Mouse (Mus musculus) heart, embryonic 14.5 days (tissue): ENCODE data around the gene H2afz. TPM values are rescaled to one million over a fixed set of nuclear protein-coding genes. Genes with fewer than 3 reads are reported as not detected.
A peak's percentile ranks its signal among the peaks of the same experiment; 100 is the strongest.

ENCODE experiments used
- ATAC-seq: fragments of 200-750 bp; cut with Nextera tagmentation; 2 replicates; pipeline ENCODE4 v1.8.0; 2017; ENCODE audit warnings: low read depth, moderate TSS enrichment; ENCODE audit not compliant: insufficient number of reproducible peaks, insufficient read depth, low FRiP score
- H3K27ac ChIP-seq, 2 experiments: fragments of 200-500 bp in 1 of 2; fragments of 300-500 bp in 1 of 2; sonication (generic) in 1 of 2; replicated peaks in 1 of 2; 2 replicates each; pipeline ENCODE4 v1.5.1; 2012 to 2014; ENCODE audit warnings: low read depth in 2 of 2, low read length in 2 of 2, control low read depth in 1 of 2, mild to moderate bottlenecking in 1 of 2, mixed read lengths in 1 of 2; ENCODE audit not compliant: control insufficient read depth in 1 of 2, insufficient read depth in 1 of 2
- H3K27me3 ChIP-seq: fragments of 300-500 bp; sonication (generic); 2 replicates; pipeline ENCODE4 v1.6.1; 2014; ENCODE audit warnings: mild to moderate bottlenecking, low read length, control low read depth; ENCODE audit not compliant: control insufficient read depth, insufficient read depth
- H3K36me3 ChIP-seq: fragments of 300-500 bp; sonication (generic); 2 replicates; pipeline ENCODE4 v1.6.1; 2014; ENCODE audit warnings: mild to moderate bottlenecking, control low read depth, low read length, mixed read lengths; ENCODE audit not compliant: control insufficient read depth, insufficient read depth
- H3K4me1 ChIP-seq, 2 experiments: fragments of 200-500 bp in 1 of 2; fragments of 300-500 bp in 1 of 2; sonication (generic) in 1 of 2; 2 replicates each; pipeline ENCODE4 v1.6.1; 2012 to 2014; ENCODE audit warnings: low read length in 2 of 2, control low read depth in 1 of 2, mixed read lengths in 1 of 2; ENCODE audit not compliant: control insufficient read depth in 2 of 2, insufficient read depth in 2 of 2
- H3K4me2 ChIP-seq: fragments of 300-500 bp; sonication (generic); 2 replicates; pipeline ENCODE4 v1.6.1; 2014; ENCODE audit warnings: mild to moderate bottlenecking, low read length
- H3K4me3 ChIP-seq, 2 experiments: fragments of 200-500 bp in 1 of 2; fragments of 300-500 bp in 1 of 2; sonication (generic) in 1 of 2; 2 replicates each; pipeline ENCODE4 v1.5.1; 2012 to 2014; ENCODE audit warnings: low read length in 2 of 2, mild to moderate bottlenecking in 2 of 2, control low read depth in 1 of 2, low read depth in 1 of 2, moderate library complexity in 1 of 2; ENCODE audit not compliant: control insufficient read depth in 1 of 2, insufficient read depth in 1 of 2
- H3K9ac ChIP-seq: fragments of 300-500 bp; sonication (generic); 2 replicates; pipeline ENCODE4 v1.6.1; 2014; ENCODE audit warnings: mild to moderate bottlenecking, low read length
- H3K9me3 ChIP-seq: fragments of 300-500 bp; sonication (generic); 2 replicates; pipeline ENCODE4 v1.6.1; 2016; ENCODE audit warnings: low read length, control low read depth; ENCODE audit not compliant: control insufficient read depth
- WGBS: fragments of 180-500 bp; shearing (Covaris S2); extraction: QIAGEN DNeasy Blood & Tissue Kit; methylation state at CpG from one replicate; pipeline ENCODE4 v1.1.7; 2014; 5-methylcytosine and 5-hydroxymethylcytosine counted together
- polyA plus RNA-seq: library from polyadenylated mRNA; unstranded; fragments of >200 nt; fragmentation: Nextera tagmentation; extraction: Ambion mirVana; gene quantifications from 2 replicates; pipeline ENCODE4 v1.2.1, GENCODE M21; 2014

H2afz gene
- polyA plus RNA-seq, 1 experiment from 2014 or later: 1,071 TPM

DNA sequence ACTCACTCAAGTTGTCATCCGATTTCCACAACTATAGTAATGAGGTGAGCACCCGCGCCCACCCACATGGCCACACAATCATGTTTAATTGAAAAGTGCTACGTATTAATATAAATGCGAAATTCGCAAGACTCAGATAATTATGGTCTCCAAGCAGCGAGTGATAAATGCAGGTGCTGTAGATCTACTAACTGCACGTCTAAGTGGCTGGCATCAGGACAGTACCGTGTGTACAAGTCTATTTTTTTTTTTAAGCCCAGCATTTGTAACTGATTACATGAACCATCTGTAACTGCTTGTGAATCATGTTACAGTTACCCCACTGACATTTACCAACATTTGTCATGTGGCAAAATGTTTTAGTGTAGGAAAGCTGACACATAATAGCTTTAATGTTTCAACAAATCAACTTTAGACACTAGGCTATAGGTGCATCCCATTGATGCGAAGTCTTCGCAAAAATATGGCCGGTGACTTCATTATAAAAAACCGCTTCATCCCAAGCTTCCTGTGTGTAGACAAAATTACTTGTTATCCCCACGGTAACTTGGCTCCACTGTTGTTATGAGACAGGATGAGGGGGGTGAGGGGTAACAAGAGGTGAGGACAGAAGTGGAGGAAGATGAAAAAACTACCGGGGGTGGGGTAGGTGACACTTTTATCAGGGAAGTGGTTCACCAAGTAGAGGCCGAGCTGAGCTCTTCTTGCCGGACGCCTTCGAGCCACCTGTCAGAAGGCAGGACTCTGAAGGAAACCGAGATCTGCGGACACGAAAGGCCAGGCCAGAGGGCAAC lies 760 bp upstream of the H2afz start:
- 39% methylated on average over 22 of the region's 22 CpGs for WGBS
- H3K4me2 ChIP-seq: peak overlapping the region; percentile 67
- H3K9me3 ChIP-seq: no peaks in the 10 kb centered on the region
- H3K9ac ChIP-seq: peak overlapping the region; percentile 59
- H3K4me1 ChIP-seq: peaks cover 2 to 14% of the 10 kb centered on the region in 2 experiments
- ATAC-seq: peak; percentile 1; the same call in 1 of the 2 replicates
- peak overlapping the region; percentile 65 to 87 for H3K4me3 ChIP-seq
- H3K36me3 ChIP-seq: peaks cover 15% of the 10 kb centered on the region
- no peaks in the 10 kb centered on the region for H3K27me3 ChIP-seq
- peak overlapping the region; percentile 93 to 98 for H3K27ac ChIP-seq

DNA sequence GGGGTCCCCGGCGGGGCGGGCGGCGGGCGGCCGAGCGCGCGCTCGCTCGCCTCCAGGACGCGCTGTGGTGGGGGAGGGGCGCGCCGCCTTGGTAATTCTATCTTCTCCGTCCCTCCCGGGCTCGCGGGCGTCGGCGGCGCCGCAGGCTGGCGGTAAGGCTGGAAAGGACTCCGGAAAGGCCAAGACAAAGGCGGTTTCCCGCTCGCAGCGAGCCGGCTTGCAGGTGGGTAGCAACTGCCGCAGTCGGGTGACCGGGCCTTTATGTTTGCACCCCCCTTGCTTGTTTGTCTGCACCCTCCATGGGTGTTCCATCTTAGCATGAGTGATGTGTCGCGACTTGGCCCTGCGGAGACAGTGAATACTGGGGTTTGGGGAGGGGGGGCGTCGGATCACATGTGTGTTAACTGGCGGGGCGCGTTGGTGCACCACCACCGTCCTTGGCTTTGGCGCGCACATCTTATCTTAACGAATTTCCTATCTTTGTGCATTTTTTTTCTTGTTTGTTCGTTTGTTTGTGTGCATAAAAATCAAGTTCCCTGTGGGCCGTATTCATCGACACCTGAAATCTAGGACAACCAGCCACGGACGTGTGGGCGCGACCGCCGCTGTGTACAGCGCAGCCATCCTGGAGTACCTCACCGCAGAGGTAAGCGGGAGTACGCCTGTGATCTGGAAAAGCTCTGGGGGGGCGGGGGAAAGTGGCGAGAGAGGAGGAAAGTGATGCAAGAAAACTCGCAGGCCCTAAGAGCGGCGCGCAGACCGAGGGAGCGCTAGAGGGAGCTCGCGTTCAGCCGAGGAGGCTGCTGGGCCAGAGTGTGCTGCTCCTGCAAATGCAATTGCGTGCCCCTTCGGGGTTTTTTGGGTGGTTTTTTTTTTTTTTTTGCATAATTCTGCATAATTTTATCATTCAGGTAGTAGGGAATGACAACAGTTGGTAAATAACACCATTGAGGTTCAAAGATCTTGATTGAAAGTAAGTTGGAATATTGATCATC lies 998 bp downstream of the H2afz start:
- ATAC-seq: peak; percentile 18; the same call in 1 of the 2 replicates
- Histone ChIP-seq H3K9me3 (no peaks in the 10 kb centered on the region), H3K9ac (peak overlapping the region; percentile 98), H3K4me1 (peaks cover 2 to 22% of the 10 kb centered on the region in 2 experiments), H3K27ac (peak overlapping the region; percentile 92 to 98), H3K36me3 (peaks cover 15% of the 10 kb centered on the region), H3K4me3 (peak overlapping the region; percentile 87 to 90), H3K4me2 (peak overlapping the region; percentile 69), H3K27me3 (no peaks in the 10 kb centered on the region)
- under 1% methylated on average over 69 of the region's 74 CpGs for WGBS

DNA sequence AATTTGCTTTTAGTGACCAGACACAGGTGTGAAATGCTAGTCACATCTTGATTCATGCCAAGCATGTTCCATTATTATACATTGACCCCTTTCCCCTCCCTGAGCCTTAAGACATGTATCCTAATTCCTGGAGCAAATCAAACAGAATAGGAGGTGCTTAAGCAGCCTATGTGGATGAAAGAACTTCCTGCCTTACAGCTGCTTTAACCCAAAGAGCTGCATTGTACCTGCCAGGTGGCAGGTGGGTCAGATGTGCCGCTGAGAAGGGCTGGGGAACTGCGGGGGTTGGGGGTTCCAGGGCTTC lies 2.8 kb downstream of the H2afz start:
- WGBS: 0% methylated on average over 2 of the region's 2 CpGs
- Histone ChIP-seq H3K27me3 (no peaks in the 10 kb centered on the region), H3K27ac (peak overlapping the region; percentile 94 to 99), H3K4me3 (peak overlapping the region; percentile 90 to 98), H3K36me3 (peaks cover 15% of the 10 kb centered on the region), H3K4me2 (peak overlapping the region; percentile 85), H3K9me3 (no peaks in the 10 kb centered on the region), H3K9ac (peak overlapping the region; percentile 99), H3K4me1 (peaks cover 0 to 22% of the 10 kb centered on the region in 2 experiments; a peak in 3 of 4 replicates)
- no peak for ATAC-seq

DNA sequence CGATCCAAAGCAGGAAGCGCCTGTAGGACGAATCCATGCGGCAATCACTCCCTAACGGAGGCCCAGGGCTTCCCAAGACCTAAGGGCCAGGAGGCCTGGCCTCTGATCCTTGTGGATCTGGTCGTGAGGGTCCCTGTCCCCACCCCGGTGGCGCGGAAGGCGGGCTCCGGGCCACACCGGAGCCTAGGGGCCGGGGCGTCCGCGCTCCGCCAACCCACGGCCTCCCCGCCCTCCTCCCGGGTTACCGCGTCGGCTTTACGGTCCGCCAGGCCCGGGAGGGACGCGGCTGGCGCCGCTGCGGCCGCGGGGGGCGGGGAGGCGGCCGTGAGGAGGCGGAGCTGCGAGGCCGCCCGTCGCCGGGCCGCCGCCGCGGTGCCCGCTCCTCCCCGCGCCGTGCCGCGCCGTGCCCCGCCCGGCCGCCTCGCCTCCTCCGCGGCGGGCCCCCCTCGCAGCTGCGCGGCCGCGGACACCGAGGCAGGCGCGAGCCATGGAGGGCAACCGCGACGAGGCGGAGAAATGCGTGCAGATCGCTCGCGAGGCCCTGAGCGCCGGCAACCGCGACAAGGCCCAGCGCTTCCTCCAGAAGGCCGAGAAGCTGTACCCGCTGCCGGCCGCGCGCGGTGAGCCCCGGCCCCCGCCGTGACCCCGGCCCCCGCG lies 3.3 kb downstream of the H2afz start, which contains the start of gene Dnajb14:
Gene Dnajb14, plus strand, starts transcription at position 239 of the 657 bp plus-strand sequence.
- H3K27me3 ChIP-seq: no peaks in the 10 kb centered on the region
- peaks cover 15% of the 10 kb centered on the region for H3K36me3 ChIP-seq
- peak within 1 kb of the TSS; percentile 85 for H3K4me2 ChIP-seq
- 1% methylated on average over 65 of the region's 94 CpGs for WGBS
- peak within 1 kb of the TSS; percentile 94 to 99 for H3K27ac ChIP-seq
- peak within 1 kb of the TSS; percentile 90 to 98 for H3K4me3 ChIP-seq
- no peaks in the 10 kb centered on the region for H3K9me3 ChIP-seq
- H3K9ac ChIP-seq: peak within 1 kb of the TSS; percentile 99
- H3K4me1 ChIP-seq: peaks cover 0 to 22% of the 10 kb centered on the region in 2 experiments; a peak in 3 of 4 replicates
- peak; percentile 52 for ATAC-seq

DNA sequence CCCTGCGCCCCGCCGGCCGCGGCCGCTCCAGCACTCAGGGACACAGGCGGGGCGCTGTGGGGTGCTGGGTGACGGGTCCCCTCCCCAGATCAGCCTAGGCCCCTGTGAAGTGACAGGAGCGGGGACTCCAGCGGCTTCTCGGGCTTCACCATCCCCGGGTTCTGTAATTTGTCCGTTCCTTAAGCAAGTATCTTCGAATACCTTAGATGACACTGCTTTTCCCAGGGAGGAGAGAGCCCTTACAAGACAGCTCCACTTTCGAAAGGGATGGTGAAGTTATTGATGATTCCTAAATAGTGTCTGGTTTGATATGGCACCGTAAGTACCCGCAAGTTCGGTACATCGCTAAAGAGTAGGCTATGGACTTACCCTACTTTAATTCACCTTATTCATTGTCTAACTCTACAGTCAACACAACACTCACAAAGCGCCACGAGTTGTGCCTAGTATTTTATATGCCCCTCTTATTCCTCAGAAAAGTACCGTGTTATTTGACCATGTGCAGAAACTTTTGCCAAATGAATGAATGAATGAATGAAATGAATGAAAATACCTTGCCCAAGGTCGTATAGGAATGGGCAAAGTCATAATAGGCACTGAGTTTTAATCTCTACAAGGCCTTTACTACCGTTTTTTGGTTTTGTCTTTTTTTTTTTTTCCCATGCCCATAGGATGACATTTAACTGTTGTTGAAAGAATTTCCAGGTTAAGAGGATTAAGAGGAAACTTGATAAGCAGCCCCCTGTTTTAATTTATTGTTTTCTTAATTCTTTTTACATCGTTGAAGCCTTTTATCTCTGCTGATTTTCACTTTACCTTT lies 4.0 kb downstream of the H2afz start:
- ATAC-seq: peak; percentile 1; the same call in 1 of the 2 replicates
- Histone ChIP-seq H3K4me3 (peak overlapping the region; percentile 90 to 98), H3K27me3 (no peaks in the 10 kb centered on the region), H3K9me3 (no peaks in the 10 kb centered on the region), H3K9ac (peak overlapping the region; percentile 99), H3K27ac (peak overlapping the region; percentile 94 to 99), H3K4me2 (peak overlapping the region; percentile 85), H3K36me3 (peaks cover 15% of the 10 kb centered on the region), H3K4me1 (peaks cover 0 to 22% of the 10 kb centered on the region in 2 experiments; a peak in 3 of 4 replicates)
- WGBS: 2% methylated on average over 26 of the region's 26 CpGs

DNA sequence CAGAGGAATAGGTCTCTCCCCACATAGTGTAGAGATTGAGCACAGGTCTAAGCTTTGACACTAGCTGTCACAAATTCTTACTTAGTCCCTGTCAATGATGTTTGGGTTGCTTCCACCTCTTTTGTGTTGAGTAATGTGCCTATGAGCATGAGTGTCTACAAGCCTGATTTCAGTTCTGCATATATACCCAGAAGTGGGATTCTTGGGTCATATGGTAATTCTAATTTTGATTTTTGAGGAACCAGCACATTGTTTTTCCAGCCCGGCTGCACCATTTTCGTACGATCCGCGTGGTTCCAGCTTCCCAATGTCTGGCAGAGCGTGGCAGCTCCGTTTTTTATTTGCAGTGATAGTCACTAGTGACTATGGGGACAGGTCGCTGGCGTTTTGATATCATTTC lies 5.1 kb downstream of the H2afz start:
- ATAC-seq: no peak
- H3K4me3 ChIP-seq: no peak overlapping the region
- no peak overlapping the region for H3K9ac ChIP-seq
- H3K4me2 ChIP-seq: no peak overlapping the region
- 93% methylated on average over 9 of the region's 9 CpGs for WGBS
- H3K36me3 ChIP-seq: peaks cover 19% of the 10 kb centered on the region
- H3K9me3 ChIP-seq: no peaks in the 10 kb centered on the region
- no peaks in the 10 kb centered on the region for H3K27me3 ChIP-seq
- H3K27ac ChIP-seq: no peak overlapping the region
- H3K4me1 ChIP-seq: peaks cover 0 to 22% of the 10 kb centered on the region in 2 experiments; a peak in 3 of 4 replicates
